Mouse (Mus musculus) layer of hippocampus, adult 9-10 months (tissue): ENCODE measurements around the gene Vmn1r6.
"Not testable (repeated sequence)": the region's sequence is repeated elsewhere in the genome, so short reads cannot be mapped to it uniquely, and the experiment has no call there.

Experiments used
- DNase-seq: peaks from one replicate; pipeline ENCODE4 v3.0.0; 2022; ENCODE audit warnings: low spot score

Vmn1r6 gene

DNA sequence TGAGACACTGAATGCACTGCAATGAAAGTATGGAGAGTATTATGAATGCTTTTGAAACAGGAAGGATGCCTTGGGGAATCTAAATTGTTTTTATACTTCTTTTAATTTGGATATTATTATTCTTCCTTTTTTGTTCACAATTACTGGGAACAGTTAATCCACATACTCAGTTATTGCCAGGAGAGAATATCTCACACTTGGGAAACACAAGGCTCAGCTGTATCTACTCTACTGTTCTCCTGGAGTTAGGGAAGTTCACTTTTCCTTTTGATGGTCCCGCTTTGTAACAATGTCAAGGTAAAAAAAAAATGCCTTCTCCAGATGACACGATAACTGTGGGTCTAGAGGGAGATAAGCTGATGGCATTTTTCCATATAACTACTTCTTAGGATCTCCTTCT, at the start of gene Vmn1r6:
Gene Vmn1r6, plus strand, starts transcription at position 301 of the 400 bp plus-strand sequence.
- DNase-seq = no peak

DNA sequence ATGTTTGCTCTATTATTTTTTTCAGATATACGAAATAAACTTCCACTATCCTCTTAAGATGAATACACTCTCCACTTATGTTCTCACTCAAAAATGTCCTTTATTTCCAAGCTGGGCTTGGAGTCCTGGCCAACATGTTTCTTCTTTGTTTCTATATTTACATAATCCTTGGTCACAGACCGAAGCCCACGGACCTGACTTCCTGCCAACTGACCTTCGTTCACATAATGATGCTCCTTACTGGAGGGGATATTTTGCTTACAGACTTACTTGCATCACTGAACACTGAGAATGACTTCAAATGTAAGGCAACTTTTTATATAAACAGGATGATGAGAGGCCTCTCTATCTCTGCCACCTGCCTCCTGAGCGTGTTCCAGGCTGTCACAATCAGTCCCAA, 40.6 kb upstream of the Vmn1r6 start:
- no peak for DNase-seq

GRCm38 (mm10) chr6:56969973-56970372, 27.1 kb upstream of the Vmn1r6 start, which contains the start of gene Vmn1r5:
Vmn1r5 (plus strand) TSS chr6:56970273.
- DNase-seq = no peak

DNA sequence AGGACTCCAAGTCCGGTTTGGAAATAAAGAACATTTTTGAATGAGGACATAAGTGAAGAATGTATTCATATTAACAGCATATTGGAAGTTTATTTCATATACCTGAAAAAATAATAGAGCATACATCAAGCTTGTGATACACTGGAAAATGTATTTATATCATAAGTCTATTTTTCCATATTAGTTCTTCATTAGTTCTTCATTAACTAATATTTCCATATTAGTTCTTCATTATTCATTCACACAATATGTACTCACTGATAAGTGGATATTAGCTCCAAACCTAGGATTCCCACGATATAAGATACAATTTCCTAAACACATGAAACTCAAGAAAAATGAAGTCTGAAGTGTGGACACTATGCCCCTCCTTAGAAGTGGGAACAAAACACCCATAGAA, 28.2 kb downstream of the Vmn1r6 start, which contains the start of gene Vmn1r7:
Gene Vmn1r7, minus strand, starts transcription at position 101 of the 400 bp plus-strand sequence.
- DNase-seq = not testable (repeated sequence)

- DNase-seq = no peak
Measured at GRCm38 (mm10) chr6:57031984-57032383, 34.9 kb downstream of the Vmn1r6 start, which contains the start of gene Vmn1r8. Vmn1r8 (plus strand) TSS chr6:57032284.

- no peak for DNase-seq
Measured at GRCm38 (mm10) chr6:57034674-57035073, 37.6 kb downstream of the Vmn1r6 start.
